Mouse (Mus musculus): Measurements from ENCODE around the gene Cap2. TPM values are rescaled to one million over a fixed set of nuclear protein-coding genes. Genes with fewer than 3 reads are reported as not detected.

The Cap2 gene
- polyA plus RNA-seq, 1 experiment: not detected

GRCm38 (mm10) chr13:46523235-46523634 is 21.6 kb downstream of the Cap2 start:
- Histone ChIP-seq H3K4me3 (ENCODE audit: insufficient read depth, low read length) (no peak overlapping the region), H3K4me1 (ENCODE audit: control insufficient read depth, insufficient read depth, low read length) (no peaks in the 10 kb centered on the region), H3K27ac (ENCODE audit: insufficient read depth, low read depth, low read length) (no peak overlapping the region)
- TF ChIP-seq POLR2A (IDR thresholded peaks at IDR 0.05; ENCODE audit: borderline replicate concordance, low read depth, low read length): no peak
- TF ChIP-seq CTCF (IDR thresholded peaks at IDR 0.05; ENCODE audit: low read depth, low read length): no peak

GRCm38 (mm10) chr13:46523712-46524111 is 22.1 kb downstream of the Cap2 start:
- Histone ChIP-seq H3K4me1 (ENCODE audit: control insufficient read depth, insufficient read depth, low read length) (no peaks in the 10 kb centered on the region), H3K27ac (ENCODE audit: insufficient read depth, low read depth, low read length) (no peak overlapping the region), H3K4me3 (ENCODE audit: insufficient read depth, low read length) (no peak overlapping the region)
- TF ChIP-seq CTCF (IDR thresholded peaks at IDR 0.05; ENCODE audit: low read depth, low read length): no peak
- TF ChIP-seq POLR2A (IDR thresholded peaks at IDR 0.05; ENCODE audit: borderline replicate concordance, low read depth, low read length): no peak

- no peak overlapping the region for H3K4me3 ChIP-seq (ENCODE audit: insufficient read depth, low read length)
- no peak for TF ChIP-seq POLR2A (IDR thresholded peaks at IDR 0.05; ENCODE audit: borderline replicate concordance, low read depth, low read length)
- no peak for TF ChIP-seq CTCF (IDR thresholded peaks at IDR 0.05; ENCODE audit: low read depth, low read length)
- H3K27ac ChIP-seq (ENCODE audit: insufficient read depth, low read depth, low read length): no peak overlapping the region
- H3K4me1 ChIP-seq (ENCODE audit: control insufficient read depth, insufficient read depth, low read length): no peaks in the 10 kb centered on the region
These were observed 23.9 kb downstream of the Cap2 start for GRCm38 (mm10) chr13:46525295-46526255.

GRCm38 (mm10) chr13:46526645-46527044 is 25.0 kb downstream of the Cap2 start:
- Histone ChIP-seq H3K4me1 (ENCODE audit: control insufficient read depth, insufficient read depth, low read length) (no peaks in the 10 kb centered on the region), H3K27ac (ENCODE audit: insufficient read depth, low read depth, low read length) (no peak overlapping the region), H3K4me3 (ENCODE audit: insufficient read depth, low read length) (no peak overlapping the region)
- no peak for TF ChIP-seq POLR2A (IDR thresholded peaks at IDR 0.05; ENCODE audit: borderline replicate concordance, low read depth, low read length)
- no peak for TF ChIP-seq CTCF (IDR thresholded peaks at IDR 0.05; ENCODE audit: low read depth, low read length)

- TF ChIP-seq CTCF (IDR thresholded peaks at IDR 0.05; ENCODE audit: low read depth, low read length): no peak
- no peak for TF ChIP-seq POLR2A (IDR thresholded peaks at IDR 0.05; ENCODE audit: borderline replicate concordance, low read depth, low read length)
- H3K4me1 ChIP-seq (ENCODE audit: control insufficient read depth, insufficient read depth, low read length): no peaks in the 10 kb centered on the region
- no peak overlapping the region for H3K27ac ChIP-seq (ENCODE audit: insufficient read depth, low read depth, low read length)
- no peak overlapping the region for H3K4me3 ChIP-seq (ENCODE audit: insufficient read depth, low read length)
These were observed 25.7 kb downstream of the Cap2 start for GRCm38 (mm10) chr13:46527340-46527739.

GRCm38 (mm10) chr13:46529037-46529436 is 27.4 kb downstream of the Cap2 start:
- H3K4me1 ChIP-seq (ENCODE audit: control insufficient read depth, insufficient read depth, low read length): no peaks in the 10 kb centered on the region
- H3K27ac ChIP-seq (ENCODE audit: insufficient read depth, low read depth, low read length): no peak overlapping the region
- TF ChIP-seq POLR2A (IDR thresholded peaks at IDR 0.05; ENCODE audit: borderline replicate concordance, low read depth, low read length) (no peak), CTCF (IDR thresholded peaks at IDR 0.05; ENCODE audit: low read depth, low read length) (no peak)
- no peak overlapping the region for H3K4me3 ChIP-seq (ENCODE audit: insufficient read depth, low read length)

DNA sequence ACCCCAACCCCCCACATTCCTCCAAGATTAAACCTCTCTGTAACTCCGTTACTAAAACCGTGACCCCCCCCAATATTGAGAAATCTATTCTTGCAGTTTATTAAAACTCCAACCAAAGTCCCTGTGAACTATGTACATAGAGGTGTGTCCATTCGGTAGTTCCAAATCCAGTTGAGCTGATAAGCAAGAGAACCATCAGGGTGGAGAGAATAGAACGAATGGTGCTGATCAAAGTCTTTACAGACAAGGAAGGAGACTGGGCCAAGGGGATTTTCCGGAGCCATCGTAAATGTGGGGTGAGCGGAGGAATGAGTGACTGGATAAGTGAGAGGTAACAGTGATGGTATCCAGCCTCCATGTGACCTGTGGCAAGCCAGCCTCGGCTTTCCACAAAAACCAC is 28.9 kb downstream of the Cap2 start:
- no peak overlapping the region for H3K27ac ChIP-seq (ENCODE audit: insufficient read depth, low read depth, low read length)
- no peaks in the 10 kb centered on the region for H3K4me1 ChIP-seq (ENCODE audit: control insufficient read depth, insufficient read depth, low read length)
- TF ChIP-seq POLR2A (IDR thresholded peaks at IDR 0.05; ENCODE audit: borderline replicate concordance, low read depth, low read length) (no peak), CTCF (IDR thresholded peaks at IDR 0.05; ENCODE audit: low read depth, low read length) (no peak)
- no peak overlapping the region for H3K4me3 ChIP-seq (ENCODE audit: insufficient read depth, low read length)

- no peak overlapping the region for H3K27ac ChIP-seq (ENCODE audit: insufficient read depth, low read depth, low read length)
- no peak overlapping the region for H3K4me3 ChIP-seq (ENCODE audit: insufficient read depth, low read length)
- TF ChIP-seq POLR2A (IDR thresholded peaks at IDR 0.05; ENCODE audit: borderline replicate concordance, low read depth, low read length): no peak
- no peak for TF ChIP-seq CTCF (IDR thresholded peaks at IDR 0.05; ENCODE audit: low read depth, low read length)
- H3K4me1 ChIP-seq (ENCODE audit: control insufficient read depth, insufficient read depth, low read length): no peaks in the 10 kb centered on the region
These were observed 30.0 kb downstream of the Cap2 start for GRCm38 (mm10) chr13:46531676-46532075.

DNA sequence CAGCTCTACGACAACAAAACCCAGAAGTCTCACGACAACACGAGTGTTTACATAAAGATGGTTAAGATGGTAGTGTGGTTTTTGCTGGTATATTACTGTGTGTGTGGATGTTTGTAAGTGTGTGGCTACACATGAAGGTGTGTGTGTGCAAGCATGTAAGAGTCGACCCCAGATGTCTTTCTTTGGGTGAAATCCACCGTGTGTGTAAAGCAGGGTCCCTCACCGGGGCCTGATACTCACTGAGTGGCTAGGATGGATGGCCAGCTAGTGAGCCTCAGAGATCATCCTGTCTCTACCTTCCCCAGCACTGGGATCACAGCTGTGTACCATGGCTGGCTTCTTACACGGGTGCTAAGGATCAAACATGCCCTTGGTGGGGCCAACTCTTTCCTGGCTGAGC is 30.6 kb downstream of the Cap2 start:
- TF ChIP-seq POLR2A (IDR thresholded peaks at IDR 0.05; ENCODE audit: borderline replicate concordance, low read depth, low read length) (no peak), CTCF (IDR thresholded peaks at IDR 0.05; ENCODE audit: low read depth, low read length) (no peak)
- Histone ChIP-seq H3K4me3 (ENCODE audit: insufficient read depth, low read length) (no peak overlapping the region), H3K4me1 (ENCODE audit: control insufficient read depth, insufficient read depth, low read length) (no peaks in the 10 kb centered on the region)

GRCm38 (mm10) chr13:46533342-46534129 is 31.9 kb downstream of the Cap2 start:
- Histone ChIP-seq H3K4me3 (ENCODE audit: insufficient read depth, low read length) (no peak overlapping the region), H3K27ac (ENCODE audit: insufficient read depth, low read depth, low read length) (no peak overlapping the region), H3K4me1 (ENCODE audit: control insufficient read depth, insufficient read depth, low read length) (no peaks in the 10 kb centered on the region)
- no peak for TF ChIP-seq POLR2A (IDR thresholded peaks at IDR 0.05; ENCODE audit: borderline replicate concordance, low read depth, low read length)
- no peak for TF ChIP-seq CTCF (IDR thresholded peaks at IDR 0.05; ENCODE audit: low read depth, low read length)

More for the DNA sequence above, 30.6 kb downstream of the Cap2 start:
- H3K27ac ChIP-seq (ENCODE audit: insufficient read depth, low read depth, low read length): no peak overlapping the region

Data from bone marrow macrophage, adult 2 months (primary cell).